Mouse (Mus musculus) neural tube, embryonic 12.5 days (tissue): ENCODE results near the gene Nol3. TPM values are rescaled to one million over a fixed set of nuclear protein-coding genes. Genes with fewer than 3 reads are reported as not detected.
A peak's percentile ranks its signal among the peaks of the same experiment; 100 is the strongest.

Experiments used
- ATAC-seq: fragments of 200-750 bp; cut with Nextera tagmentation; 2 replicates; pipeline ENCODE4 v1.8.0; 2017; ENCODE audit warnings: low read depth, mild to moderate bottlenecking, moderate TSS enrichment, moderate library complexity; ENCODE audit not compliant: low FRiP score
- H3K27ac ChIP-seq: fragments of 300-500 bp; sonication (generic); 2 replicates; pipeline ENCODE4 v1.5.1; 2016
- H3K27me3 ChIP-seq: fragments of 300-500 bp; sonication (generic); replicated peaks from 2 replicates; pipeline ENCODE4 v1.6.1; 2016; ENCODE audit warnings: mild to moderate bottlenecking
- H3K36me3 ChIP-seq: fragments of 300-500 bp; sonication (generic); 2 replicates; pipeline ENCODE4 v1.6.1; 2016; ENCODE audit warnings: mild to moderate bottlenecking
- H3K4me1 ChIP-seq: fragments of 300-500 bp; sonication (generic); 2 replicates; pipeline ENCODE4 v1.6.1; 2016
- H3K4me2 ChIP-seq: fragments of 300-500 bp; sonication (generic); replicated peaks from 2 replicates; pipeline ENCODE4 v1.6.1; 2016; ENCODE audit warnings: mild to moderate bottlenecking
- H3K4me3 ChIP-seq: fragments of 300-500 bp; sonication (generic); 2 replicates; pipeline ENCODE4 v1.5.1; 2016
- H3K9ac ChIP-seq: fragments of 300-500 bp; sonication (generic); 2 replicates; pipeline ENCODE4 v1.6.1; 2016; ENCODE audit warnings: mild to moderate bottlenecking
- H3K9me3 ChIP-seq: fragments of 300-500 bp; sonication (generic); 2 replicates; pipeline ENCODE4 v1.6.1; 2016; ENCODE audit warnings: mild to moderate bottlenecking
- WGBS: fragments of 180-500 bp; shearing (Covaris S2); methylation state at CpG from one replicate; pipeline ENCODE4 v1.1.7; 2016; 5-methylcytosine and 5-hydroxymethylcytosine counted together
- polyA plus RNA-seq: library from polyadenylated mRNA; unstranded; fragments of >200 nt; fragmentation: Nextera tagmentation; extraction: Ambion mirVana; gene quantifications from 2 replicates; pipeline ENCODE4 v1.2.1, GENCODE M21; 2016

Gene Nol3
- polyA plus RNA-seq, 1 experiment from 2014 or later, result 4.3 TPM

- H3K4me3 ChIP-seq, result no peak overlapping the region
These were observed 10.8 kb upstream of the Nol3 start for GRCm38 (mm10) chr8:105265128-105265527.

DNA sequence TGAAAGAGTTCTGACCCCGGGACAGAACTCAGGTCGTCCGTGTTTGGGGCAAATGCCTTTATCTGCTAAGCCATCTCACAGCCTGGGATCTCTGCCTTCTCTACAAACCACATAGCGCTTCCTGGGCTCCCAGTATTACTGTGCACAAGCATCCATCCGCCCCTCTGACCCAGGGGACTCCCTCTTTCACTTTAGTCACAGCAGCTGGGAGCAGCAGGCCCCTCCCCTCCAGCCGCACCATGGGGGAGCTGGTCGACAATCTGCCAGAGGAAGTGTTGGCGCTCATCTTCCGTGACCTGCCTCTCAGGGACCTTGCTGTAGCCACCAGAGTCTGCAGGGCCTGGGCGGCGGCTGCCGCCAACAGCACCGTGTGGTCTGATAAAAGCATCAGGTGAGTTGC, 9.2 kb upstream of the Nol3 start:
- Histone ChIP-seq H3K4me1 (peaks cover 39% of the 10 kb centered on the region), H3K9ac (no peak overlapping the region), H3K4me2 (no peak overlapping the region), H3K4me3 (no peak overlapping the region), H3K27me3 (peaks cover 92% of the 10 kb centered on the region), H3K27ac (no peak overlapping the region), H3K9me3 (0 out of 2 replicates have a peak, but pooled peaks cover 6% of the 10 kb centered on the region), H3K36me3 (no peaks in the 10 kb centered on the region)
- WGBS, result 9% methylated on average over 13 of the region's 13 CpGs
- no peak for ATAC-seq

More at GRCm38 (mm10) chr8:105265128-105265527, 10.8 kb upstream of the Nol3 start:
- Histone ChIP-seq H3K36me3 (no peaks in the 10 kb centered on the region), H3K4me2 (peak overlapping the region; percentile 94), H3K9ac (no peak overlapping the region), H3K27ac (no peak overlapping the region), H3K9me3 (peaks cover 6% of the 10 kb centered on the region; the same call in 1 of the 2 replicates), H3K27me3 (peaks cover 90% of the 10 kb centered on the region), H3K4me1 (peaks cover 30% of the 10 kb centered on the region)
- ATAC-seq, result no peak
- 3% methylated on average over 10 of the region's 10 CpGs for WGBS

- WGBS, result under 1% methylated on average over 65 of the region's 65 CpGs
- 0 out of 2 replicates have a peak, but pooled peaks cover 6% of the 10 kb centered on the region for H3K9me3 ChIP-seq
- H3K4me1 ChIP-seq, result peaks cover 39% of the 10 kb centered on the region
- peak overlapping the region; percentile 71 for H3K4me2 ChIP-seq
- peak overlapping the region; percentile 51; the same call in 1 of the 2 replicates for H3K9ac ChIP-seq
- H3K27ac ChIP-seq, result no peak overlapping the region
- peak; percentile 77 for ATAC-seq
- peak overlapping the region; percentile 39 for H3K4me3 ChIP-seq
- no peaks in the 10 kb centered on the region for H3K36me3 ChIP-seq
- H3K27me3 ChIP-seq, result peaks cover 98% of the 10 kb centered on the region
These were observed 7.4 kb upstream of the Nol3 start for GRCm38 (mm10) chr8:105268342-105269074.

GRCm38 (mm10) chr8:105269075-105269458, 6.9 kb upstream of the Nol3 start:
- Histone ChIP-seq H3K9ac (peak overlapping the region; percentile 51; the same call in 1 of the 2 replicates), H3K4me3 (peak overlapping the region; percentile 39), H3K36me3 (no peaks in the 10 kb centered on the region), H3K27ac (no peak overlapping the region), H3K27me3 (peaks cover 98% of the 10 kb centered on the region), H3K4me2 (peak overlapping the region; percentile 71), H3K9me3 (0 out of 2 replicates have a peak, but pooled peaks cover 6% of the 10 kb centered on the region), H3K4me1 (peaks cover 34% of the 10 kb centered on the region)
- WGBS, result 2% methylated on average over 10 of the region's 10 CpGs
- ATAC-seq, result peak; percentile 48

- Histone ChIP-seq H3K36me3 (no peaks in the 10 kb centered on the region), H3K4me1 (peaks cover 32% of the 10 kb centered on the region), H3K4me3 (peak within 1 kb of the TSS; percentile 39), H3K4me2 (peak within 1 kb of the TSS; percentile 71), H3K9ac (peak within 1 kb of the TSS; percentile 51), H3K9me3 (0 out of 2 replicates have a peak, but pooled peaks cover 6% of the 10 kb centered on the region), H3K27me3 (peaks cover 98% of the 10 kb centered on the region), H3K27ac (no peak within 1 kb of the TSS)
- WGBS, result under 1% methylated on average over 42 of the region's 42 CpGs
- peak; percentile 1; the same call in 1 of the 2 replicates for ATAC-seq
These were observed 6.4 kb upstream of the Nol3 start, which contains the start of gene Hsf4 for GRCm38 (mm10) chr8:105269461-105269947. Gene Hsf4, plus strand, starts transcription at chr8:105269801.

- H3K27me3 ChIP-seq, result peaks cover 98% of the 10 kb centered on the region
- H3K4me3 ChIP-seq, result peak overlapping the region; percentile 36; the same call in 1 of the 2 replicates
- H3K27ac ChIP-seq, result no peak overlapping the region
- H3K36me3 ChIP-seq, result no peaks in the 10 kb centered on the region
- H3K9me3 ChIP-seq, result 0 out of 2 replicates have a peak, but pooled peaks cover 6% of the 10 kb centered on the region
- peaks cover 32% of the 10 kb centered on the region for H3K4me1 ChIP-seq
- WGBS, result 2% methylated on average over 39 of the region's 39 CpGs
- ATAC-seq, result no peak
- H3K4me2 ChIP-seq, result peak overlapping the region; percentile 71
- H3K9ac ChIP-seq, result peak overlapping the region; percentile 44; the same call in 1 of the 2 replicates
These were observed 5.6 kb upstream of the Nol3 start for GRCm38 (mm10) chr8:105270101-105270915.

GRCm38 (mm10) chr8:105270916-105271186, 5.1 kb upstream of the Nol3 start:
- 1% methylated on average over 11 of the region's 11 CpGs for WGBS
- no peak for ATAC-seq
- no peak overlapping the region for H3K9ac ChIP-seq
- H3K36me3 ChIP-seq, result no peaks in the 10 kb centered on the region
- H3K27me3 ChIP-seq, result peaks cover 98% of the 10 kb centered on the region
- H3K4me1 ChIP-seq, result peaks cover 37% of the 10 kb centered on the region
- no peak overlapping the region for H3K4me3 ChIP-seq
- H3K27ac ChIP-seq, result no peak overlapping the region
- peak overlapping the region; percentile 71; the same call in 1 of the 2 replicates for H3K4me2 ChIP-seq
- H3K9me3 ChIP-seq, result 0 out of 2 replicates have a peak, but pooled peaks cover 6% of the 10 kb centered on the region

- peaks cover 5% of the 10 kb centered on the region; the same call in 1 of the 2 replicates for H3K36me3 ChIP-seq
- no peak overlapping the region for H3K27ac ChIP-seq
- no peak for ATAC-seq
- peaks cover 24% of the 10 kb centered on the region for H3K4me1 ChIP-seq
- no peak overlapping the region for H3K4me3 ChIP-seq
- H3K9me3 ChIP-seq, result no peaks in the 10 kb centered on the region
- no peak overlapping the region for H3K9ac ChIP-seq
- H3K4me2 ChIP-seq, result peak overlapping the region; percentile 79
- peaks cover 99% of the 10 kb centered on the region for H3K27me3 ChIP-seq
- whole genome bisulfite sequencing, result 7% methylated on average over 11 of the region's 11 CpGs
These were observed 553 bp upstream of the Nol3 start for GRCm38 (mm10) chr8:105275387-105275786.

DNA sequence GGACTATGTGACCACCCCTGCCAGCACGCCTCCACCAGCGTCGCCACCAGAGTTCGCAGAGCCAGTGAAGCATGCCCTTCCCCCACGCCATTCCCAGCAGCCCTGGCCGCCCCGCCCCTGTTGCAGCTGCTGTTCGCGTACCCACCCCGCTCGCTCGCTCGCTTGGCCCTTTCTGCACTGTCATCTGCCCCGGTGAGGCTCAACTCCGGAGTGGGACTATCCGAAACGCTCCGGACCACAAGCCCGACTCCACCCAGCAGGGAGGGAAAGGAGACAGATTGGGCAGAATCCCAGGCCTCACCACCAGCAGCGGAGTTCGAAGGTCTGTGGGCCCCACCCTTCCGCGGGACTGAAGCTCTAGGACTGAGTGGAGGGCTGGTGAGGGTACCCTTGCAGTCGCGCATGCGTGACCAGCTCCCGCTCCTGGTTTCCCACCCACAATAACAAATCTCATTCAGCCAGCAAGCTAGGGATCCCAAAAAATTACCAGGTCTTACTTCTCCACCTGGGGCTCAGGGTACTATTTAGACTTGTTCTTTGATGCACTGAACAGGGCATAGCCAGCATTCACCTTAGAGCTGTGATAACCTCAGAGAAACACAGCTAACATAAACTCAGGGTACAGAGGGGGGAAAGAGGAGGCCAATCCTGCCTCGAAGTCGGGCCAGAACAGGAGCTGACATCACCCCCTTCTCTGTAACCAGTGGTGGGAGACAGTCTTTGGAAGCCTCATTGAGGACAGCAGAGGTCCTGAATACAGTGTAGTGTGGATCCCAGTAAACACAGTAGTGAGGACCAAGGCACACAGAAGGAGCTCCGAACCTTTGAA, 566 bp downstream of the Nol3 start:
- H3K9ac ChIP-seq, result peak overlapping the region; percentile 44
- peak overlapping the region; percentile 79 for H3K4me2 ChIP-seq
- H3K4me3 ChIP-seq, result peak overlapping the region; percentile 36
- 3% methylated on average over 30 of the region's 30 CpGs for WGBS
- H3K4me1 ChIP-seq, result peaks cover 18% of the 10 kb centered on the region
- no peaks in the 10 kb centered on the region for H3K9me3 ChIP-seq
- H3K27ac ChIP-seq, result no peak overlapping the region
- peak; percentile 76 for ATAC-seq
- H3K36me3 ChIP-seq, result peaks cover 12% of the 10 kb centered on the region
- H3K27me3 ChIP-seq, result peaks cover 95% of the 10 kb centered on the region

- Histone ChIP-seq H3K9ac (no peak overlapping the region), H3K9me3 (no peaks in the 10 kb centered on the region), H3K4me2 (peak overlapping the region; percentile 36), H3K4me1 (peaks cover 18% of the 10 kb centered on the region), H3K27ac (no peak overlapping the region), H3K27me3 (peaks cover 78% of the 10 kb centered on the region), H3K36me3 (peaks cover 33% of the 10 kb centered on the region), H3K4me3 (peak overlapping the region; percentile 5; the same call in 1 of the 2 replicates)
- 2% methylated on average over 28 of the region's 28 CpGs for WGBS
- ATAC-seq, result 0 out of 2 replicates have a peak, but pooled peaks have one; percentile 15
These were observed 3.0 kb downstream of the Nol3 start for GRCm38 (mm10) chr8:105278911-105279334.

- H3K27me3 ChIP-seq, result peaks cover 66% of the 10 kb centered on the region
- no peak for ATAC-seq
- no peak overlapping the region for H3K4me3 ChIP-seq
- H3K27ac ChIP-seq, result no peak overlapping the region
- H3K9me3 ChIP-seq, result no peaks in the 10 kb centered on the region
- no peak overlapping the region for H3K4me2 ChIP-seq
- peaks cover 45% of the 10 kb centered on the region for H3K36me3 ChIP-seq
- no peak overlapping the region for H3K9ac ChIP-seq
- peaks cover 19% of the 10 kb centered on the region for H3K4me1 ChIP-seq
- 68% methylated on average over 3 of the region's 3 CpGs for WGBS
These were observed 4.6 kb downstream of the Nol3 start for GRCm38 (mm10) chr8:105280567-105280966.
